Mouse (Mus musculus): ENCODE data around the gene Zfp74.

GRCm38 (mm10) chr7:29943720-29944119 lies 10.2 kb downstream of the Zfp74 start:
- TF ChIP-seq ZNF384 (IDR thresholded peaks at IDR 0.05; ENCODE audit: low read depth, low read length) (no peak), ZC3H11A (IDR thresholded peaks at IDR 0.05; ENCODE audit: borderline replicate concordance, low read depth, low read length) (no peak), MAFK (IDR thresholded peaks at IDR 0.05; ENCODE audit: insufficient read depth, low read depth, low read length) (no peak), HCFC1 (IDR thresholded peaks at IDR 0.05; ENCODE audit: borderline replicate concordance, insufficient read depth, low read length) (no peak), CHD2 (IDR thresholded peaks at IDR 0.05; ENCODE audit: low read depth, low read length) (peak; percentile 91)

All from ES-E14 (cell line).